In the genomic region with DNA sequence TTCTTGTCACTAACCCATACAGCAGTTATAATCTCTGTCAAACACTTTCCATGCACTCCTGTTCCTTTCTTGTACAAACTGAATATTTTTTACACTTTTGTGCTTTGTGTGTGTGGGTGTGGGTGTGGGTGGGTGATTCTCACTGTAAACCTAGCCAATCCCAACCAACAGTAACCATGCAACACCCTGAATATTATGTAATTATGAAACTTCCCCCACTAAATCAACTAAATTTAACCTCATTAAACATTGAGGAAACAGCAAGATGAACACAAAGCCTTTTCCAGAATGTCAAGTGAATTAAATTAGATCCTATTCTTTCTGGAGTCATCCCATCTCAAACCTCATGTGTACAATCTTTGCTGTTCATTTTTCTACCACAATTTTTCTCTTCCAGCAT, we compare ENCODE assay signal across 14 mouse cellular contexts.
A peak's percentile ranks its signal among the peaks of the same experiment; 100 is the strongest.
DNase-seq lines count a peak whose midpoint lies in the region.
"Had no signal": no experiment of that assay in that cellular context is flagged by ENCODE, and none has a peak within 500 bp of the region (broad histone marks: within the 10 kb centered on the region; RNA-seq: fewer than 3 reads in every experiment).

No protein-coding gene starts in this region.

- peak; percentile 15 to 41 for DNase-seq in frontal cortex, adult 2 months (ENCODE audit: extremely low spot score in 1 of 2, low spot score in 1 of 2)
- DNase-seq in frontal cortex, postnatal 14 days (ENCODE audit: low spot score in 2 of 2): no peak
- DNase-seq in layer of hippocampus, adult 9-11 months: peak; percentile 57
- DNase-seq in layer of hippocampus, adult 9-10 months (ENCODE audit: low spot score): no peak
- DNase-seq in right cerebral cortex, adult 2 months (ENCODE audit: low spot score in 2 of 2): peak; percentile 34 to 36
- DNase-seq in right cerebral cortex, postnatal 4 days: no peak
- no peak for DNase-seq in lung, postnatal 10 days
- DNase-seq: adrenal gland, postnatal 10 days; cerebellum, adult 11-12 months; cerebellum, adult 9-10 months; cerebellum, postnatal 25 days; gastrocnemius, adult 2 months; gastrocnemius, postnatal 36 days; heart, postnatal 36 days had no signal

Comparison
In these comparisons a context has a peak if more than half of its experiments do, and no peak if none do; other contexts are left out.
1. DNase-seq: peak in frontal cortex, adult 2 months (2 of 2), layer of hippocampus, adult 9-11 months (single experiment) and right cerebral cortex, adult 2 months (2 of 2); none in frontal cortex, postnatal 14 days (0 of 2), layer of hippocampus, adult 9-10 months (single experiment), right cerebral cortex, postnatal 4 days (single experiment) and lung, postnatal 10 days (single experiment).